Comparison of ENCODE assay signal across 7 mouse cellular contexts in the genomic region with DNA sequence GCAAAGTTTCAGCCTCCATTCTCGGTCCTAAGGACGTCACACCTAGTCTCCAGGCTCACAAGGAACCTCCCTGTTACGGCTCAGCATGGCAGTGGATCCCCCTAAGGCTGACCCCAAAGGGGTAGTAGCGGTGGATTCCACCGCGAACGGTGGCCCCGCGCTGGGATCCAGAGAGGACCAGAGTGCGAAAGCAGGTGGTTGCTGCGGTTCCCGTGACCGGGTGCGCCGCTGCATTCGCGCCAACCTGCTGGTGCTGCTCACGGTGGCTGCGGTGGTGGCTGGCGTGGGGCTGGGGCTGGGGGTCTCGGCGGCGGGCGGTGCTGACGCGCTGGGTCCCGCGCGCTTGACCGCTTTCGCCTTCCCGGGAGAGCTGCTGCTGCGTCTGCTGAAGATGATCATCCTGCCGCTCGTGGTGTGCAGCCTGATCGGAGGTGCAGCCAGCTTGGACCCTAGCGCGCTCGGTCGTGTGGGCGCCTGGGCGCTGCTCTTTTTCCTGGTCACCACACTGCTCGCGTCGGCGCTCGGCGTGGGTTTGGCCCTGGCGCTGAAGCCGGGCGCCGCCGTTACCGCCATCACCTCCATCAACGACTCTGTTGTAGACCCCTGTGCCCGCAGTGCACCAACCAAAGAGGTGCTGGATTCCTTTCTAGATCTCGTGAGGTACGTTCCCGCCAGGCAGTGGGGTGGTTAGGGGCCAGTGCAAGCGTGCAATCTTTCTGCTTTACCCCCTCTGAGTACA. TPM values are rescaled to one million over a fixed set of nuclear protein-coding genes. Genes with fewer than 3 reads are reported as not detected.
A peak's percentile ranks its signal among the peaks of the same experiment; 100 is the strongest.
DNase-seq lines count a peak whose midpoint lies in the region; ATAC-seq lines count a peak whose summit lies in the region.

No protein-coding gene starts in this region.

- peak overlapping the region; percentile 65 for H3K9ac ChIP-seq in limb, embryonic 15.5 days
- H3K9ac ChIP-seq in midbrain, embryonic 16.5 days (ENCODE audit: low read depth, low read length): peak overlapping the region; percentile 66

- WGBS in hindbrain, embryonic 10.5 days: under 1% methylated on average over 60 of the region's 60 CpGs
- under 1% methylated on average over 60 of the region's 60 CpGs for WGBS in limb, embryonic 15.5 days
- WGBS in midbrain, embryonic 16.5 days: under 1% methylated on average over 59 of the region's 60 CpGs

- peaks cover 16% of the 10 kb centered on the region for H3K36me3 ChIP-seq in hindbrain, embryonic 10.5 days
- 0 out of 2 replicates have a peak, but pooled peaks cover 3% of the 10 kb centered on the region for H3K36me3 ChIP-seq in limb, embryonic 15.5 days
- H3K36me3 ChIP-seq in midbrain, embryonic 16.5 days (ENCODE audit: control insufficient read depth, insufficient read depth, low read length): no peaks in the 10 kb centered on the region

- H3K27ac ChIP-seq in hindbrain, embryonic 10.5 days: peak overlapping the region; percentile 87
- peak overlapping the region; percentile 63 for H3K27ac ChIP-seq in limb, embryonic 15.5 days
- no peak overlapping the region for H3K27ac ChIP-seq in midbrain, embryonic 16.5 days (ENCODE audit: low read length)

- H3K4me3 ChIP-seq in hindbrain, embryonic 10.5 days: peak overlapping the region; percentile 91
- peak overlapping the region; percentile 66 for H3K4me3 ChIP-seq in limb, embryonic 15.5 days
- peak overlapping the region; percentile 57 for H3K4me3 ChIP-seq in midbrain, embryonic 16.5 days (ENCODE audit: low read depth, low read length)

- peaks cover 48% of the 10 kb centered on the region for H3K4me1 ChIP-seq in hindbrain, embryonic 10.5 days (replicated peaks)
- H3K4me1 ChIP-seq in limb, embryonic 15.5 days: peaks cover 42% of the 10 kb centered on the region
- H3K4me1 ChIP-seq in midbrain, embryonic 16.5 days (ENCODE audit: control insufficient read depth, insufficient read depth, low read length): peaks cover 13% of the 10 kb centered on the region; the same call in 1 of the 2 replicates

- H3K27me3 ChIP-seq in hindbrain, embryonic 10.5 days (ENCODE audit: insufficient read depth, poor library complexity, severe bottlenecking): no peaks in the 10 kb centered on the region
- no peaks in the 10 kb centered on the region for H3K27me3 ChIP-seq in limb, embryonic 15.5 days
- H3K27me3 ChIP-seq in midbrain, embryonic 16.5 days (ENCODE audit: control insufficient read depth, insufficient read depth, low read depth, low read length): no peaks in the 10 kb centered on the region

- H3K9me3 ChIP-seq in hindbrain, embryonic 10.5 days: 0 out of 2 replicates have a peak, but pooled peaks cover 2% of the 10 kb centered on the region
- H3K9me3 ChIP-seq in limb, embryonic 15.5 days: no peaks in the 10 kb centered on the region
- no peaks in the 10 kb centered on the region for H3K9me3 ChIP-seq in midbrain, embryonic 16.5 days (replicated peaks; ENCODE audit: control insufficient read depth, low read length, poor library complexity, severe bottlenecking)

- peak; percentile 73 for DNase-seq in A20 (ENCODE audit: low read depth, low spot score)
- DNase-seq in CD4-positive helper T cell, adult 2 months (ENCODE audit: low read depth, low spot score): peak; percentile 53
- peak; percentile 56 for DNase-seq in embryo, embryonic 9.5 days (ENCODE audit: extremely low spot score)
- DNase-seq in hindbrain, embryonic 10.5 days (ENCODE audit: low spot score): peak; percentile 56
- DNase-seq in thymus, postnatal 14 days: peak; percentile 58

- peak overlapping the region; percentile 99 for H3K4me2 ChIP-seq in limb, embryonic 15.5 days
- H3K4me2 ChIP-seq in midbrain, embryonic 16.5 days (ENCODE audit: low read length): peak overlapping the region; percentile 99

- no peak for ATAC-seq in limb, embryonic 15.5 days (ENCODE audit: insufficient number of reproducible peaks, low FRiP score, low TSS enrichment, low read depth)
- ATAC-seq in midbrain, embryonic 16.5 days: peak; percentile 18

RNA-seq across cellular contexts. Expression of a gene that starts 0.8 kb away (rescaled TPM):
- polyA plus RNA-seq in hindbrain, embryonic 10.5 days (2016; fragmentation: Nextera tagmentation; extraction: Ambion mirVana): 28.8 and 31.6 TPM in 2 replicates
- 32.5 and 39.5 TPM in 2 replicates for polyA plus RNA-seq in limb, embryonic 15.5 days (2015; fragmentation: Nextera tagmentation; extraction: Ambion mirVana)
- polyA plus RNA-seq in midbrain, embryonic 16.5 days (2015; fragmentation: Nextera tagmentation; extraction: Ambion mirVana): 10.1 and 10.7 TPM in 2 replicates

RNA-seq across cellular contexts. Expression of a gene that starts 33.7 kb away (rescaled TPM):
- polyA plus RNA-seq in hindbrain, embryonic 10.5 days (2016; fragmentation: Nextera tagmentation; extraction: Ambion mirVana): 120 and 153 TPM in 2 replicates
- polyA plus RNA-seq in limb, embryonic 15.5 days (2015; fragmentation: Nextera tagmentation; extraction: Ambion mirVana): 85.8 and 96.1 TPM in 2 replicates
- polyA plus RNA-seq in midbrain, embryonic 16.5 days (2015; fragmentation: Nextera tagmentation; extraction: Ambion mirVana): 185 and 199 TPM in 2 replicates

RNA-seq across cellular contexts. Expression of a gene that starts 34.5 kb away (rescaled TPM):
- polyA plus RNA-seq in hindbrain, embryonic 10.5 days (2016; fragmentation: Nextera tagmentation; extraction: Ambion mirVana): 29.3 TPM in 2 replicates
- 25.8 and 27.1 TPM in 2 replicates for polyA plus RNA-seq in limb, embryonic 15.5 days (2015; fragmentation: Nextera tagmentation; extraction: Ambion mirVana)
- 52.1 and 53.8 TPM in 2 replicates for polyA plus RNA-seq in midbrain, embryonic 16.5 days (2015; fragmentation: Nextera tagmentation; extraction: Ambion mirVana)

RNA-seq across cellular contexts. Expression of a gene that starts 43.8 kb away (rescaled TPM):
- polyA plus RNA-seq in hindbrain, embryonic 10.5 days (2016; fragmentation: Nextera tagmentation; extraction: Ambion mirVana): 277 and 316 TPM in 2 replicates
- 253 and 283 TPM in 2 replicates for polyA plus RNA-seq in limb, embryonic 15.5 days (2015; fragmentation: Nextera tagmentation; extraction: Ambion mirVana)
- polyA plus RNA-seq in midbrain, embryonic 16.5 days (2015; fragmentation: Nextera tagmentation; extraction: Ambion mirVana): 437 and 461 TPM in 2 replicates
